Mouse (Mus musculus) gastrocnemius, adult 2 months (tissue): Measurements from ENCODE around the gene Cfap58. TPM values are rescaled to one million over a fixed set of nuclear protein-coding genes. Genes with fewer than 3 reads are reported as not detected.

Experiments
- DNase-seq: peaks from one replicate; pipeline ENCODE4 v3.0.0; 2022
- H3K27ac ChIP-seq: fragments of 200-600 bp; 2 replicates; pipeline ENCODE4 v1.8.1; 2022; ENCODE audit warnings: mild to moderate bottlenecking
- H3K4me3 ChIP-seq: fragments of 200-600 bp; 2 replicates; pipeline ENCODE4 v1.8.1; 2022; ENCODE audit warnings: mild to moderate bottlenecking, moderate library complexity
- CTCF ChIP-seq: fragments of 200-600 bp; IDR thresholded peaks from 2 replicates; pipeline ENCODE4 v1.8.1; 2022; ENCODE audit warnings: antibody characterized with exemption, mild to moderate bottlenecking, moderate library complexity
- intact Hi-C: fragments of 180-260 bp; cut with DNase I; formaldehyde crosslinking; loops from one replicate; pipeline ENCODE4 v1.15.1; 2025
- long read RNA-seq, 2 experiments: library from polyadenylated mRNA; stranded (forward); transcript quantifications; one replicate each; pipeline ENCODE4 v2.0.0; 2021
- total RNA-seq, 2 experiments: library from RNA; stranded (reverse); gene quantifications; 2 replicates each; pipeline ENCODE4 v1.2.3; 2021

The Cfap58 gene
- not detected for total RNA-seq
- long read RNA-seq, experiment 1, result 0 reads
- long read RNA-seq, experiment 2, result 0 reads

GRCm38 (mm10) chr19:47937443-47938406 lies at the start of gene Cfap58:
Gene Cfap58, plus strand, starts transcription at chr19:47937675.
- Histone ChIP-seq H3K27ac (no peak within 1 kb of the TSS), H3K4me3 (peak within 1 kb of the TSS; percentile 65)
- no peak; the same call in 1 of the 2 replicates for TF ChIP-seq CTCF
- intact Hi-C loops, result no loop called here
- DNase-seq, result peak; percentile 45

DNA sequence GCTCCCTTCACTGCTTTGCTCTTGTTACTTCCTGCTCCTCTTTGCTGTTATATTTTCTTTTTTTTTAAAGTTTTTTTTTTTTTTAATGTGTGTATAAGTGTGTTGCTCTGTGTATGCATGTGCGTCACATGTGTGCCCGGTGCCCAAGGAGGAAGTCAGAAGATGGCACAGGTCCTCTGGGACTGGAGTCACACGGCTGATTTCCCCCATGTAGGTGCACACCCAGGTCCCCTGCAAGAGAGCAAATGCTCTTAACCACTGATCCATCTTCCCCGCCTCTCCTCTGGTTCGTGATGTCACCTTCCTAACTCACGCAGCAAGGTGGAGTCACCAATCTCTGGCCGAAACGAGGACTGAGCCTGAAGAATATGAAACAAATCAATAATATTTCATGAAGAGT lies 49.4 kb upstream of the Cfap58 start:
- DNase-seq, result no peak
- no peak overlapping the region for H3K4me3 ChIP-seq
- TF ChIP-seq CTCF, result no peak
- intact Hi-C loops, result no loop called here
- H3K27ac ChIP-seq, result 0 out of 2 replicates have a peak overlapping the region, but pooled peaks have one; percentile 20

DNA sequence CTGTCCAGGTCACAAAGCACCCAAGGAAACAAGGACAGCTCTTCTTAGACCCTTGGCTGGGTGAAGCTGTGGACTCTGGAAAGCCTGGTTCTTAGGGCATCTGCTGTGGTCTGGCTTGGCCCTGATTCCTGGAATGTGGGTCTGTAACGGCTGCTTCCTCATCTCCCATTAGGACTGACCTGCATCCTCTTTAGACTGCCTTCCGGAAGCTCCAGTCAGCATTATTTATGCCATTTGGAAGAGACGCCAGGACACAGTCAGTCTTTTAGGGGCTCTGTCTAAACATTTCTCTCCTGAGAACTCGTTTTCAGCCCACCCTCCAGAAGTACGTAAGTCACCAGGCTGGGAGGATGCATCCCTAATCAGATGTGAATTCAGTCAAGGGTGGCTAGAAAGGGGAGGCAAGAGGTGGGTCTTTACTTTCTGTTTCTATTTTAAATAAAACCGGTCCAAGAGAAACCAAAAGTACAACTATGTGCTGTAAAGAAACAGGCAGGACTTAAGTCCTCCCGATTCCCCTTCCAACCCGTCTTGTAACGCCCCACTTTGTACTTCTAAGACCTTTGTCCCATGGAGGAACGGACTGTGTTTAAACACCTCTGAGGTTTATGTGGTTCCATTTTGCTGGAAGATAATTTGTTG lies 46.9 kb upstream of the Cfap58 start:
- Histone ChIP-seq H3K4me3 (peak overlapping the region; percentile 64), H3K27ac (peak overlapping the region; percentile 70)
- TF ChIP-seq CTCF, result no peak
- DNase-seq, result no peak
- intact Hi-C loops, result no loop called here

DNA sequence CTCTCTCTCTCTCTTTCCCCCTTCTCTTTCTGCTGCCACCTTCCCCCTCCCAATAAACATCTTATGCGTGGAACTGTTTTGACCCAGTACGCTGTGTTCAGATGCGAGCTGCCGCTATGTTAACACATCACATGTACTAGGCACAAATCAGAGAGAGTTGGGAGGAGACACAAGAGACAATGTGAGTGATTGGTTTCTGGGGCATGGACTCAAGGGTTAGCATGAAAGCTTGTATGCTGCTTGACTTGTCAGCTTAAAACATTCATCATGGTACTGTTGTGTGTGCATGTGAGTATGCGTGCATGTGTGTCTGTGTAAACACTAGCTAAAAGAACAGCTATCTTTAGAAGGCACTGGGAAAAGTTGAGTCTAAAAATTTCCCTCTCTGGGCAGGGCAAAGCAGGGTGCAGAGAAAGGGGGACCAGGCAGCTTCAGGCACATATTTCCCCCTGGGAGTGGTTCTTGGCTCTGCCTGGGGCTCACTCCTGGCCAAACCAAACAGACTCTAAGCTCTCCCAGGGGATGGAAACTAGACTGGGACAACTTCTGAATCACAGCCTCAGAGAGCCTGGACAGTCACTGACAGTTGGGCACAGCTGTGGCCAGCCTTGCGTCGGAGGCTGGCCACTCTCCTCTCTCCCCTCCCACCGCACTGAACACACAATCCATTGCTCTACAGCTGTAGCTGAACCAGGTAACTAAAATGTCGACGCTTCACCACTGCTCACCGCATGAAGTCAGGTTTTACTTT lies 45.7 kb upstream of the Cfap58 start:
- peak overlapping the region; percentile 70 for H3K27ac ChIP-seq
- TF ChIP-seq CTCF, result no peak
- no peak for DNase-seq
- H3K4me3 ChIP-seq, result no peak overlapping the region
- intact Hi-C loops, result no loop called here

GRCm38 (mm10) chr19:47893092-47893491 lies 44.4 kb upstream of the Cfap58 start:
- intact Hi-C loops, result no loop called here
- DNase-seq, result no peak
- H3K27ac ChIP-seq, result no peak overlapping the region
- no peak for TF ChIP-seq CTCF
- no peak overlapping the region for H3K4me3 ChIP-seq

- Histone ChIP-seq H3K4me3 (no peak overlapping the region), H3K27ac (no peak overlapping the region)
- no peak for TF ChIP-seq CTCF
- DNase-seq, result no peak
- intact Hi-C loops, result no loop called here
Measured at GRCm38 (mm10) chr19:47898472-47899079, 38.9 kb upstream of the Cfap58 start.

GRCm38 (mm10) chr19:47900012-47900411 lies 37.5 kb upstream of the Cfap58 start:
- DNase-seq, result no peak
- peak; percentile 6; the same call in 1 of the 2 replicates for TF ChIP-seq CTCF

DNA sequence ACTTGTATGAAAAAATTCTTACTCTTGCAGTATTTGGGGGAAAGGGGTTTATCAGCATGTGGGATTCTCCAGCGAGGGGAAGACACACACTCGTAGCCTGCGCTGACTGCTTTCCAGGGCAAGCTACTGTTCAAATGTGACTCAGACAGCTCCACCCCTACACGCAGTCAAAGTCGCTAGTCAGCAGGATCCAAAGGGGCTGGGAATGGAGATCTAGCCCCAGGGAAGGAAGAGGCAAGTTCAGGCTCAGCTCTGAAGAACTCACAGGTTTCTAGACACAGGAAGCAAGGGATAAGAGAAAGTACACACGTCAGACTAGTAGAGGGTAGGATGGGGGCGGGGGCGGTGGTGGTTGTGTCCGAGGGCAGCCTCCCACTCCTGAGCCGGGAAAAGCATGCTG lies 36.9 kb upstream of the Cfap58 start:
- no peak for DNase-seq
- TF ChIP-seq CTCF, result no peak
- intact Hi-C loops, result no loop called here
- no peak overlapping the region for H3K27ac ChIP-seq
- H3K4me3 ChIP-seq, result no peak overlapping the region

More at GRCm38 (mm10) chr19:47900012-47900411, 37.5 kb upstream of the Cfap58 start:
- Histone ChIP-seq H3K4me3 (no peak overlapping the region), H3K27ac (no peak overlapping the region)
- intact Hi-C loops, result no loop called here

GRCm38 (mm10) chr19:47902316-47903201 lies 34.9 kb upstream of the Cfap58 start:
- intact Hi-C loops, result no loop called here
- H3K4me3 ChIP-seq, result no peak overlapping the region
- peak overlapping the region; percentile 51 for H3K27ac ChIP-seq
- no peak for DNase-seq
- no peak for TF ChIP-seq CTCF

GRCm38 (mm10) chr19:47903679-47904078 lies 33.8 kb upstream of the Cfap58 start:
- TF ChIP-seq CTCF, result no peak
- Histone ChIP-seq H3K4me3 (no peak overlapping the region), H3K27ac (no peak overlapping the region)
- no peak for DNase-seq
- intact Hi-C loops, result no loop called here

GRCm38 (mm10) chr19:47905081-47905480 lies 32.4 kb upstream of the Cfap58 start:
- Histone ChIP-seq H3K27ac (no peak overlapping the region), H3K4me3 (no peak overlapping the region)
- no peak for DNase-seq
- no peak for TF ChIP-seq CTCF
- intact Hi-C loops, result no loop called here
